Mouse (Mus musculus) brain, embryonic 18.5 days (tissue): ENCODE measurements around the gene Dao.

Experiments
- DNase-seq: peaks from one replicate; pipeline ENCODE4 v3.0.0-alpha.2; 2012; ENCODE audit warnings: low read depth, low spot score

Gene Dao

GRCm38 (mm10) chr5:114003542-114003941 lies at the start of gene Dao:
Gene Dao (plus strand): TSS chr5:114003703.
- DNase-seq: no peak

- DNase-seq: peak; percentile 60
Measured at GRCm38 (mm10) chr5:113954421-113954820, 49.1 kb upstream of the Dao start.

GRCm38 (mm10) chr5:113955281-113955680 lies 48.2 kb upstream of the Dao start:
- no peak for DNase-seq

- no peak for DNase-seq
Measured at GRCm38 (mm10) chr5:113955691-113956090, 47.8 kb upstream of the Dao start.

- DNase-seq: no peak
Measured at GRCm38 (mm10) chr5:113956510-113956909, 47.0 kb upstream of the Dao start.

GRCm38 (mm10) chr5:113959039-113959438 lies 44.5 kb upstream of the Dao start:
- no peak for DNase-seq

GRCm38 (mm10) chr5:113960416-113960815 lies 43.1 kb upstream of the Dao start:
- DNase-seq: no peak

- no peak for DNase-seq
Measured at GRCm38 (mm10) chr5:113961776-113962175, 41.7 kb upstream of the Dao start.

GRCm38 (mm10) chr5:113964972-113965371 lies 38.5 kb upstream of the Dao start:
- DNase-seq: no peak

- no peak for DNase-seq
Measured at GRCm38 (mm10) chr5:113965659-113966185, 37.8 kb upstream of the Dao start.

GRCm38 (mm10) chr5:113966452-113967150 lies 36.9 kb upstream of the Dao start:
- no peak for DNase-seq

- no peak for DNase-seq
Measured at GRCm38 (mm10) chr5:113968371-113968770, 35.1 kb upstream of the Dao start.

- DNase-seq: no peak
Measured at GRCm38 (mm10) chr5:113971434-113971960, 32.0 kb upstream of the Dao start.

- no peak for DNase-seq
Measured at GRCm38 (mm10) chr5:113972589-113973515, 30.7 kb upstream of the Dao start.

GRCm38 (mm10) chr5:113973790-113974189 lies 29.7 kb upstream of the Dao start:
- DNase-seq: no peak

GRCm38 (mm10) chr5:113974576-113974975 lies 28.9 kb upstream of the Dao start:
- no peak for DNase-seq

- no peak for DNase-seq
Measured at GRCm38 (mm10) chr5:113975538-113976215, 27.8 kb upstream of the Dao start.

- DNase-seq: no peak
Measured at GRCm38 (mm10) chr5:113976597-113976996, 26.9 kb upstream of the Dao start.

- no peak for DNase-seq
Measured at GRCm38 (mm10) chr5:113977309-113977708, 26.2 kb upstream of the Dao start.

- no peak for DNase-seq
Measured at GRCm38 (mm10) chr5:113980511-113980910, 23.0 kb upstream of the Dao start.

GRCm38 (mm10) chr5:113981171-113981570 lies 22.3 kb upstream of the Dao start:
- DNase-seq: no peak

- DNase-seq: no peak
Measured at GRCm38 (mm10) chr5:113981843-113982242, 21.7 kb upstream of the Dao start.
